Mouse (Mus musculus) limb, embryonic 10.5 days (tissue): ENCODE data around the gene Atg5. TPM values are rescaled to one million over a fixed set of nuclear protein-coding genes. Genes with fewer than 3 reads are reported as not detected.

Experiments used
- DNase-seq: peaks from one replicate; pipeline ENCODE4 v3.0.0-alpha.2; 2017; ENCODE audit warnings: low spot score
- H3K27ac ChIP-seq: fragments of 300-500 bp; sonication (generic); 2 replicates; pipeline ENCODE4 v1.5.1; 2016; ENCODE audit warnings: mild to moderate bottlenecking
- H3K27me3 ChIP-seq: fragments of 300-500 bp; sonication (generic); 2 replicates; pipeline ENCODE4 v1.6.1; 2016; ENCODE audit warnings: low read depth, mild to moderate bottlenecking; ENCODE audit not compliant: poor library complexity, severe bottlenecking
- H3K36me3 ChIP-seq: fragments of 300-500 bp; sonication (generic); 2 replicates; pipeline ENCODE4 v1.6.1; 2016; ENCODE audit warnings: mild to moderate bottlenecking, moderate library complexity
- H3K4me1 ChIP-seq: fragments of 300-500 bp; sonication (generic); 2 replicates; pipeline ENCODE4 v1.6.1; 2016
- H3K4me3 ChIP-seq: fragments of 300-500 bp; sonication (generic); 2 replicates; pipeline ENCODE4 v1.5.1; 2016; ENCODE audit warnings: mild to moderate bottlenecking, moderate library complexity
- H3K9me3 ChIP-seq: fragments of 300-500 bp; sonication (generic); replicated peaks from 2 replicates; pipeline ENCODE4 v1.6.1; 2016; ENCODE audit warnings: mild to moderate bottlenecking
- WGBS: fragments of 180-500 bp; shearing (Covaris S2); methylation state at CpG from one replicate; pipeline ENCODE4 v1.1.7; 2016; 5-methylcytosine and 5-hydroxymethylcytosine counted together
- polyA plus RNA-seq: library from polyadenylated mRNA; unstranded; fragments of >200 nt; fragmentation: Nextera tagmentation; extraction: Ambion mirVana; gene quantifications from 2 replicates; pipeline ENCODE4 v1.2.1, GENCODE M21; 2016

The Atg5 gene
- polyA plus RNA-seq, 1 experiment from 2014 or later: 58.5 TPM

- Histone ChIP-seq H3K27me3 (no peaks in the 10 kb centered on the region; the same call in 1 of the 2 replicates), H3K36me3 (no peaks in the 10 kb centered on the region), H3K4me1 (peaks cover 23% of the 10 kb centered on the region), H3K4me3 (no peak overlapping the region), H3K27ac (no peak overlapping the region), H3K9me3 (no peaks in the 10 kb centered on the region)
- no peak for DNase-seq
- 84% methylated on average over 5 of the region's 5 CpGs for WGBS
These were observed 117.1 kb downstream of the Atg5 start for GRCm38 (mm10) chr10:44385227-44385626.

DNA sequence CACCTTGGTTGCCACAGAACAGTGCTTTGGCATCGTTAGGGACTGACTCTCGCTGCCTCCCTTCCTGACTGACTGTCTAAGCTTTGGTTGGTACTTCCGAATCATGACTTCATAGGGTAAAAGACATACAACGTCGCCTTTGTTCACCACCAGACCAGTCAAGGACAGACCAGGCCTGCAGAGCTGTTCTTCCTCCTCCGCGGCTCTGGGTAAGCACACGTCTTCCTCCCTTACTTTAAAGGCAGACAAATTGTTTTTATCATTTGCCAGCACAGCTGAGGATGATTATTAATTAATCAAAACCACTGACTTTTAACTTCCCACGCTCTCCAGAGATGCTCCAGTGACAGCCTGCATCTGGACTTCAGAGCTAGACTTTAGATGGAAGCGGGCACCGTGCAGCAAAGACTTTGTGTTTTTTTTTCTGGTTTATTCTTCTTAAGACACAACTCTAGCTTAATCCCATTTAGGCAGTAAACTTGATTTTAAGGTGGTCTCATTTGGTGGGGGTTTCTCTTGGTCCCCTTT is 120.6 kb downstream of the Atg5 start:
- Histone ChIP-seq H3K9me3 (no peaks in the 10 kb centered on the region), H3K4me3 (no peak overlapping the region), H3K4me1 (peaks cover 6% of the 10 kb centered on the region), H3K27me3 (no peaks in the 10 kb centered on the region), H3K36me3 (no peaks in the 10 kb centered on the region), H3K27ac (no peak overlapping the region)
- DNase-seq: no peak
- 84% methylated on average over 11 of the region's 11 CpGs for WGBS

GRCm38 (mm10) chr10:44390286-44390685 is 122.1 kb downstream of the Atg5 start:
- H3K4me3 ChIP-seq: no peak overlapping the region
- no peaks in the 10 kb centered on the region for H3K9me3 ChIP-seq
- WGBS: 83% methylated on average over 5 of the region's 5 CpGs
- peaks cover 6% of the 10 kb centered on the region for H3K4me1 ChIP-seq
- no peak for DNase-seq
- no peak overlapping the region for H3K27ac ChIP-seq
- H3K36me3 ChIP-seq: no peaks in the 10 kb centered on the region
- no peaks in the 10 kb centered on the region for H3K27me3 ChIP-seq

DNA sequence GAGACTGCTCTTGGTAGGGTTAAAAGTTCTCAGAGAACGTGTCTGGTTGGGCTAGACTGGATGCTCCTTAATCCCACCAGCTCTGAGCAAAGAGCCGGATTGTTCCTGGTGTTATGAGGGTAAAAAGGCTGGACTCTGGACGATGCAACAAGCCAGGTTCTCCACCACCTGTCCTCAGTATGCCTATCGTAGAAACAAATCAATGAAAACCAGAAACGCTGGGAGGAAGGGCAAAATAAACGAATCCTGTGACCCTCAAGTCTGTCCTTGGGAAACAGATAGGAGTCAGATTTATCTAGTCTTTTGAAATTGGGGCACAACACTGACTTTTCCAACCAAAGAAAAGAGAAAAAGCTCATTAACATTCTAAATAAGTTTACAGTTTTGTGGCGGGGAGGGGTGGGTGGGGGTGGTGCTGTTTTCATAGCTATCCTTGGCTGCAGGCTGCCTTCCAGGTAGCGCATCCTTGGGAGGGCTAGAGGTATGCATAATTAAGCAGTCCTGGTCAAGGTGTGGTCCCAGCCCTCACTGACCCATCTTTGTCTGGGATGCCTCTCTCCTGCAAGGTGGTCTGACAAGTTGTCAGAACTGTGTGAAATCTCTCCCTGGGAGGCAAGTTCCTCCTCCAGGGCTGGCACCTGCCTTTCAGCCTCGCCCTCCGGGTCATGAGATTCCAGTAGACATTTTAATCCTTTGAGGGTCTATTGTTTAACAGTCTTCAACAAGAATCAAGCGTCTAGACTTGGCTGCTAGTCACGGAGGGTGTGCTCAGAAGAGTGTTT is 123.5 kb downstream of the Atg5 start:
- 37% methylated on average over 12 of the region's 12 CpGs for WGBS
- H3K9me3 ChIP-seq: no peaks in the 10 kb centered on the region
- no peak for DNase-seq
- H3K27ac ChIP-seq: no peak overlapping the region
- H3K27me3 ChIP-seq: no peaks in the 10 kb centered on the region
- peaks cover 6% of the 10 kb centered on the region for H3K4me1 ChIP-seq
- no peaks in the 10 kb centered on the region for H3K36me3 ChIP-seq
- H3K4me3 ChIP-seq: no peak overlapping the region

- H3K4me3 ChIP-seq: no peak overlapping the region
- no peak overlapping the region for H3K27ac ChIP-seq
- no peaks in the 10 kb centered on the region for H3K4me1 ChIP-seq
- WGBS: 86% methylated on average over 8 of the region's 8 CpGs
- DNase-seq: no peak
- no peaks in the 10 kb centered on the region for H3K27me3 ChIP-seq
- H3K9me3 ChIP-seq: no peaks in the 10 kb centered on the region
- H3K36me3 ChIP-seq: no peaks in the 10 kb centered on the region
These were observed 124.7 kb downstream of the Atg5 start for GRCm38 (mm10) chr10:44392855-44393254.

DNA sequence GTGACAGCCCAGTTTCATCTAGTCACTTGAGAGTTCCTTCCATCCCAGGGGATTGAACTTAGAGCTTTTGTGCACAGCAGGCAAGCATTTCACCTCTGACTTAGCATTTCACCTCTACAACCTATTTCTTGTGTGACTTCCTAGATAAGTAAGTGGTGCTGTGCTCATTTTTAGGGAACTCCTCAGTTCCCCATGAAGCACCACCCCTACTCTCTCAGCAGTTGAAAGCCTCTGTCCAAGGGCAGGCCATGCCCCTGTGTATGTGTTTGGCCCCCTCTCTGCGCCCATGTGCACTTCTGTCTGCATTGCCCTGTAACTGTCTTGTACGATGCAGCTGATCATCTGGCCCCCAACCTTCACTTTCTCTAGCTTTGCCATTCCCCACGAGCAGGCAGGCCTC is 132.0 kb downstream of the Atg5 start:
- Histone ChIP-seq H3K27me3 (peaks cover 4% of the 10 kb centered on the region; the same call in 1 of the 2 replicates), H3K4me1 (peaks cover 28% of the 10 kb centered on the region), H3K36me3 (no peaks in the 10 kb centered on the region), H3K27ac (no peak overlapping the region), H3K9me3 (no peaks in the 10 kb centered on the region), H3K4me3 (no peak overlapping the region)
- DNase-seq: no peak
- 53% methylated on average over 3 of the region's 3 CpGs for WGBS

- WGBS: 49% methylated on average over 13 of the region's 13 CpGs
- Histone ChIP-seq H3K27me3 (peaks cover 4% of the 10 kb centered on the region; the same call in 1 of the 2 replicates), H3K9me3 (no peaks in the 10 kb centered on the region), H3K36me3 (no peaks in the 10 kb centered on the region), H3K27ac (no peak overlapping the region), H3K4me3 (no peak overlapping the region), H3K4me1 (peaks cover 28% of the 10 kb centered on the region)
- no peak for DNase-seq
These were observed 132.4 kb downstream of the Atg5 start for GRCm38 (mm10) chr10:44400602-44401001.

DNA sequence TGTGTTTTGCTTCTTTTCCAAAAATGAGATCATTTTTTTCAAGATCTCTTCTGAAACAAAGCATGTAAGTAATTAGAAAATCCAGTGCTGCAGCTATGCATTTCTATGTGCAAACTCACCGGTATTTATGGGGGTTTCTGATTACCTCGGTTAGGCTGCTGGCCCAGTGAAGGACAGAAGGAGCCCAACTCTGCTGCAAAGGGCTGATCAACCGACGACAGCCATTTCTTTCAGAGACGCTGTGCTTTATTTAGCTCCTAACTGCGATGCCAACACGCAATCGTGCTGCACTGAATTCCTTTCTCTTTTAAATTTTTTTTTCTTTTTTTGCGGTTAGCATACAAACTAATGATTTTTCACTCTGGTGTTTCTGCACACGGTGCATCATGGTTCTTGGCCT is 133.4 kb downstream of the Atg5 start:
- no peak for DNase-seq
- Histone ChIP-seq H3K27me3 (peaks cover 4% of the 10 kb centered on the region; the same call in 1 of the 2 replicates), H3K4me3 (no peak overlapping the region), H3K9me3 (no peaks in the 10 kb centered on the region), H3K36me3 (no peaks in the 10 kb centered on the region), H3K27ac (no peak overlapping the region), H3K4me1 (peaks cover 28% of the 10 kb centered on the region)
- WGBS: 86% methylated on average over 10 of the region's 10 CpGs

- Histone ChIP-seq H3K4me1 (peaks cover 31% of the 10 kb centered on the region), H3K4me3 (no peak overlapping the region), H3K36me3 (no peaks in the 10 kb centered on the region), H3K27me3 (peaks cover 4% of the 10 kb centered on the region; the same call in 1 of the 2 replicates), H3K27ac (no peak overlapping the region), H3K9me3 (no peaks in the 10 kb centered on the region)
- DNase-seq: no peak
- WGBS: 71% methylated on average over 7 of the region's 7 CpGs
These were observed 135.3 kb downstream of the Atg5 start for GRCm38 (mm10) chr10:44403415-44403814.

DNA sequence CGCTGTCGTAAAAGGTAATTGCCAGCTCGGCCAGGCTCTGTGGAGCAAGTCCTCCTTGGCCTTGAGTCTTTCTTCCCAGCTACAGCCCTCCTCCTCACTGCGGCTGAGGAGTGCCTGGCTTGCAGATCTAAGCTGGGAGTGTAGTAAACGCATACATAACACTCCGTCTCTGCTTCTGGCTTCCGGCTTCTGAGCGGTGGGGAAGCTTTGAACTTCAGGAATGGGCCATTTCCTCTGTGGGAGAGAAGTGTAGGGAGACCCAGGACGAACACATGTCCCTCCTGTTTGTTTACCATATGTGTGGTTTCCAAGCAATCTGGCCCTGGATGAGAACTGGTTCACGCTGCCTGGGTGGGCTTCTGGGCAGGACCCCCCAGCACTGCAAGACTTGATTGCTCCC is 140.9 kb downstream of the Atg5 start:
- H3K27ac ChIP-seq: peak overlapping the region; percentile 71
- peak; percentile 64 for DNase-seq
- H3K36me3 ChIP-seq: no peaks in the 10 kb centered on the region
- peaks cover 30% of the 10 kb centered on the region for H3K4me1 ChIP-seq
- H3K27me3 ChIP-seq: no peaks in the 10 kb centered on the region
- no peak overlapping the region for H3K4me3 ChIP-seq
- no peaks in the 10 kb centered on the region for H3K9me3 ChIP-seq
- 22% methylated on average over 10 of the region's 10 CpGs for WGBS

- peaks cover 30% of the 10 kb centered on the region for H3K4me1 ChIP-seq
- 70% methylated on average over 11 of the region's 11 CpGs for WGBS
- no peak for DNase-seq
- H3K27ac ChIP-seq: peak overlapping the region; percentile 71
- H3K9me3 ChIP-seq: no peaks in the 10 kb centered on the region
- H3K36me3 ChIP-seq: no peaks in the 10 kb centered on the region
- H3K4me3 ChIP-seq: no peak overlapping the region
- no peaks in the 10 kb centered on the region for H3K27me3 ChIP-seq
These were observed 141.8 kb downstream of the Atg5 start for GRCm38 (mm10) chr10:44409958-44410357.
